Mouse (Mus musculus) erythroblast, embryonic 14.5 days (primary cell): Measurements from ENCODE around the gene Hip1.
"Not testable (repeated sequence)": the region's sequence is repeated elsewhere in the genome, so short reads cannot be mapped to it uniquely, and the experiment has no call there.

Source experiments
- GATA1 ChIP-seq: IDR thresholded peaks from 2 replicates; pipeline ENCODE4 v1.6.1; 2012; ENCODE audit warnings: low read length, inconsistent platforms, mixed read lengths
- TAL1 ChIP-seq: IDR thresholded peaks from 3 replicates; pipeline ENCODE4 v1.6.1; 2012; ENCODE audit warnings: low read length, inconsistent platforms, mixed read lengths

DNA sequence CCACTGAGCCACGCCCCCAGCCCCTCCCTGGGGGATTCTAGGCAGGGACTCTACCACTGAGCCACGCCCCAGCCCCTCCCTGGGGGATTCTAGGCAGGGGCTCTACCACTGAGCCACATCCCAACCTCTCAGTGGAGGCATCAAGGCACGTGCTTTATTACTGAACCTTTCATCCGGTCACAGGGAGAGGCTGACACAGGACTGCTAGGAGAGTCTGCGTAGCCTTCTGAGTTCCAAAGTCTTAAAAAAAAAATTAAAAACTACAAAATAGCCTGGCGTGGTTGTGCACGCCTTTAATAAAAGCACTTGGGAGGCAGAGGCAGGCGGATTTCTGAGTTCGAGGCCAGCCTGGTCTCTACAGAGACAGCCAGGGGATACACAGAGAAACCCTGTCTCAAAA, 175.7 kb downstream of the Hip1 start:
- not testable (repeated sequence) for TF ChIP-seq TAL1, GATA1
